ENCODE assay signal across 7 mouse cellular contexts in genomic region chr5:150362241-150362640, GRCm38 (mm10).
"Had no signal": no experiment of that assay in that cellular context is flagged by ENCODE, and none has a peak within 500 bp of the region (broad histone marks: within the 10 kb centered on the region; RNA-seq: fewer than 3 reads in every experiment).

No protein-coding gene starts in this region.

- DNase-seq: kidney, postnatal 10 days; layer of hippocampus, adult 9-11 months; liver; lung, adult 2 months; lung, postnatal 36 days; right cerebral cortex, postnatal 14 days; thymus, postnatal 4 days had no signal
